Mouse (Mus musculus) urinary bladder, postnatal 0 days (tissue): ENCODE data around the gene Tor1b. TPM values are rescaled to one million over a fixed set of nuclear protein-coding genes. Genes with fewer than 3 reads are reported as not detected.

ENCODE experiments used
- polyA plus RNA-seq: library from polyadenylated mRNA; unstranded; fragments of >200 nt; fragmentation: Nextera tagmentation; extraction: Ambion mirVana; gene quantifications from 2 replicates; pipeline ENCODE4 v1.2.1, GENCODE M21; 2015

The Tor1b gene
- 26.5 and 29.4 TPM in 2 replicates for polyA plus RNA-seq

GRCm38 (mm10) chr2:30952824-30953490 lies at the start of gene Tor1b:
TSS of gene Tor1b (plus strand) at chr2:30952959.

GRCm38 (mm10) chr2:30929483-30930045 lies 23.2 kb upstream of the Tor1b start, which contains the start of gene Ptges:
TSS of gene Ptges (minus strand) at chr2:30929863.

GRCm38 (mm10) chr2:30967352-30968327 lies 14.9 kb downstream of the Tor1b start, which contains the start of gene Tor1a:
TSS of gene Tor1a (minus strand) at chr2:30967933.

GRCm38 (mm10) chr2:30981790-30982513 lies 29.2 kb downstream of the Tor1b start, which contains the start of the genes BC005624 and Usp20:
TSS of gene BC005624 (minus strand) at chr2:30982201.
TSS of gene Usp20 (plus strand) at chr2:30982279.

Other genes starting within 250 kb of the Tor1b start
- gene 1700001O22Rik, start 149.3 kb upstream of the Tor1b start, polyA plus RNA-seq, result 0.79 and 0.87 TPM in 2 replicates
- gene Ntmt1, start 145.1 kb upstream of the Tor1b start, polyA plus RNA-seq, result 87.4 and 95.0 TPM in 2 replicates
- 19.2 and 20.4 TPM in 2 replicates for gene Asb6, start 122.6 kb upstream of the Tor1b start, polyA plus RNA-seq
- 5.0 and 5.5 TPM in 2 replicates for gene Prrx2, start 118.0 kb upstream of the Tor1b start, polyA plus RNA-seq
- 33.3 and 40.7 TPM in 2 replicates for gene Ptges, start 23.1 kb upstream of the Tor1b start, polyA plus RNA-seq
- gene Tor1a, start 15.0 kb downstream of the Tor1b start, polyA plus RNA-seq, result 42.0 and 43.5 TPM in 2 replicates
- 33.1 and 34.8 TPM in 2 replicates for gene BC005624, start 29.2 kb downstream of the Tor1b start, polyA plus RNA-seq
- gene Usp20, start 29.3 kb downstream of the Tor1b start, polyA plus RNA-seq, result 6.8 and 7.1 TPM in 2 replicates
- 47.6 and 48.3 TPM in 2 replicates for gene Fnbp1, start 189.0 kb downstream of the Tor1b start, polyA plus RNA-seq
- gene Gpr107, start 199.4 kb downstream of the Tor1b start, polyA plus RNA-seq, result 25.7 and 27.8 TPM in 2 replicates